Mouse (Mus musculus): Measurements from ENCODE around the gene Tmem117. TPM values are rescaled to one million over a fixed set of nuclear protein-coding genes. Genes with fewer than 3 reads are reported as not detected.

Tmem117 gene
- polyA plus RNA-seq, 1 experiment from 2014 or later = 5.6 TPM

GRCm38 (mm10) chr15:95135926-95136609, 507.0 kb downstream of the Tmem117 start:
- Histone ChIP-seq H3K4me3 (ENCODE audit: low read depth, low read length) (no peak overlapping the region), H3K4me2 (replicated peaks; ENCODE audit: low read depth) (no peak overlapping the region), H3K9me3 (ENCODE audit: control insufficient read depth, low read length) (no peaks in the 10 kb centered on the region), H3K9ac (ENCODE audit: low read length) (no peak overlapping the region), H3K27me3 (ENCODE audit: control insufficient read depth, insufficient read depth, low read length) (no peaks in the 10 kb centered on the region), H3K36me3 (ENCODE audit: control insufficient read depth, insufficient read depth, low read length) (no peaks in the 10 kb centered on the region), H3K27ac (replicated peaks) (no peak overlapping the region), H3K4me1 (replicated peaks; ENCODE audit: control insufficient read depth, insufficient read depth) (no peaks in the 10 kb centered on the region)
- no peak for TF ChIP-seq CTCF (IDR thresholded peaks at IDR 0.05; ENCODE audit: low read depth)
- no peak for TF ChIP-seq EP300 (optimal IDR thresholded peaks at IDR 0.05)
- 90% methylated on average over 17 of the region's 17 CpGs for WGBS
- DNase-seq (ENCODE audit: low spot score) (no peak), ATAC-seq (ENCODE audit: low FRiP score, low TSS enrichment) (no peak)

- WGBS = 80% methylated on average over 10 of the region's 10 CpGs
- H3K9ac ChIP-seq (ENCODE audit: low read length) = no peak overlapping the region
- no peak for DNase-seq (ENCODE audit: low spot score)
- H3K27ac ChIP-seq (replicated peaks) = no peak overlapping the region
- no peak overlapping the region for H3K4me3 ChIP-seq (ENCODE audit: low read depth, low read length)
- no peak for TF ChIP-seq EP300 (optimal IDR thresholded peaks at IDR 0.05)
- no peak for TF ChIP-seq CTCF (IDR thresholded peaks at IDR 0.05; ENCODE audit: low read depth)
- ATAC-seq (ENCODE audit: low FRiP score, low TSS enrichment) = no peak
- H3K27me3 ChIP-seq (ENCODE audit: control insufficient read depth, insufficient read depth, low read length) = no peaks in the 10 kb centered on the region
- H3K4me1 ChIP-seq (replicated peaks; ENCODE audit: control insufficient read depth, insufficient read depth) = no peaks in the 10 kb centered on the region
- H3K36me3 ChIP-seq (ENCODE audit: control insufficient read depth, insufficient read depth, low read length) = no peaks in the 10 kb centered on the region
- H3K9me3 ChIP-seq (ENCODE audit: control insufficient read depth, low read length) = no peaks in the 10 kb centered on the region
- H3K4me2 ChIP-seq (replicated peaks; ENCODE audit: low read depth) = no peak overlapping the region
Measured at GRCm38 (mm10) chr15:95137018-95137810, 508.2 kb downstream of the Tmem117 start.

GRCm38 (mm10) chr15:95138709-95139409, 509.8 kb downstream of the Tmem117 start:
- ATAC-seq (ENCODE audit: low FRiP score, low TSS enrichment) = no peak
- no peak overlapping the region for H3K4me3 ChIP-seq (ENCODE audit: low read depth, low read length)
- TF ChIP-seq EP300 (optimal IDR thresholded peaks at IDR 0.05) (no peak), CTCF (IDR thresholded peaks at IDR 0.05; ENCODE audit: low read depth) (no peak)
- no peak for DNase-seq (ENCODE audit: low spot score)
- WGBS = 50% methylated on average over 12 of the region's 12 CpGs
- no peaks in the 10 kb centered on the region for H3K27me3 ChIP-seq (ENCODE audit: control insufficient read depth, insufficient read depth, low read length)
- H3K27ac ChIP-seq (replicated peaks) = no peak overlapping the region
- H3K9ac ChIP-seq (ENCODE audit: low read length) = no peak overlapping the region
- H3K4me2 ChIP-seq (replicated peaks; ENCODE audit: low read depth) = no peak overlapping the region
- no peaks in the 10 kb centered on the region for H3K36me3 ChIP-seq (ENCODE audit: control insufficient read depth, insufficient read depth, low read length)
- H3K9me3 ChIP-seq (ENCODE audit: control insufficient read depth, low read length) = no peaks in the 10 kb centered on the region
- no peaks in the 10 kb centered on the region for H3K4me1 ChIP-seq (replicated peaks; ENCODE audit: control insufficient read depth, insufficient read depth)

GRCm38 (mm10) chr15:95144131-95144530, 515.1 kb downstream of the Tmem117 start:
- H3K4me2 ChIP-seq (replicated peaks; ENCODE audit: low read depth) = no peak overlapping the region
- no peak overlapping the region for H3K4me3 ChIP-seq (ENCODE audit: low read depth, low read length)
- H3K9ac ChIP-seq (ENCODE audit: low read length) = no peak overlapping the region
- no peak for ATAC-seq (ENCODE audit: low FRiP score, low TSS enrichment)
- H3K27me3 ChIP-seq (ENCODE audit: control insufficient read depth, insufficient read depth, low read length) = no peaks in the 10 kb centered on the region
- H3K27ac ChIP-seq (replicated peaks) = no peak overlapping the region
- H3K4me1 ChIP-seq (replicated peaks; ENCODE audit: control insufficient read depth, insufficient read depth) = no peaks in the 10 kb centered on the region
- H3K36me3 ChIP-seq (ENCODE audit: control insufficient read depth, insufficient read depth, low read length) = no peaks in the 10 kb centered on the region
- no peak for DNase-seq (ENCODE audit: low spot score)
- H3K9me3 ChIP-seq (ENCODE audit: control insufficient read depth, low read length) = no peaks in the 10 kb centered on the region
- WGBS = 32% methylated on average over 2 of the region's 2 CpGs
- TF ChIP-seq CTCF (IDR thresholded peaks at IDR 0.05; ENCODE audit: low read depth) = no peak

DNA sequence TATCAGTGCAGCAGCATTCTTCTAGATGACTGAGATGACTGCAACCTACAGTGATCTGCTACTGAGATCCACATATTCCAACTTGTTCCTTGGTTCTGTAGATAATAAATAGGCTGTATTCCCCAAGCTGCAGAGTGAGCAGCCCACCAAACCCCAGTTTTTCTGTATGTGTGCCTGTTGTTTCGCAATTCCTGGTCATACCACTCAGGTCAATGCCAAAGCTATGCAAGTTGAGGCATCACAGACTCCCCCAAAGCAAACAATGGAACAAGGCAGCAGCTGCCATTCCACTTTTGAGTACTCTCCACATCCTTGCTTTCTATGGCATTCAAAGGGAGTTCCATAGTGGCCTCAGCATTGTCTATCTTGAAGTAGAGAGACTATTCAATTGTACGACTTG, 516.1 kb downstream of the Tmem117 start:
- Histone ChIP-seq H3K36me3 (ENCODE audit: control insufficient read depth, insufficient read depth, low read length) (no peaks in the 10 kb centered on the region), H3K27ac (replicated peaks) (no peak overlapping the region), H3K9ac (ENCODE audit: low read length) (no peak overlapping the region), H3K4me1 (replicated peaks; ENCODE audit: control insufficient read depth, insufficient read depth) (no peaks in the 10 kb centered on the region), H3K4me2 (replicated peaks; ENCODE audit: low read depth) (no peak overlapping the region), H3K27me3 (ENCODE audit: control insufficient read depth, insufficient read depth, low read length) (no peaks in the 10 kb centered on the region), H3K9me3 (ENCODE audit: control insufficient read depth, low read length) (no peaks in the 10 kb centered on the region), H3K4me3 (ENCODE audit: low read depth, low read length) (no peak overlapping the region)
- no peak for TF ChIP-seq CTCF (IDR thresholded peaks at IDR 0.05; ENCODE audit: low read depth)
- TF ChIP-seq EP300 (optimal IDR thresholded peaks at IDR 0.05) = no peak
- 72% methylated on average over 2 of the region's 2 CpGs for WGBS
- ATAC-seq (ENCODE audit: low FRiP score, low TSS enrichment) (no peak), DNase-seq (ENCODE audit: low spot score) (no peak)

Other genes with a start within 250 kb of the Tmem117 start
- gene Adamts20, start 163.8 kb upstream of the Tmem117 start, polyA plus RNA-seq (2015; fragmentation: Nextera tagmentation; extraction: Ambion mirVana) = 0.40 and 0.64 TPM in 2 replicates
- gene Pus7l, start 85.7 kb upstream of the Tmem117 start, polyA plus RNA-seq (2015; fragmentation: Nextera tagmentation; extraction: Ambion mirVana) = 3.5 and 3.6 TPM in 2 replicates
- gene Irak4, start 85.6 kb upstream of the Tmem117 start, polyA plus RNA-seq (2015; fragmentation: Nextera tagmentation; extraction: Ambion mirVana) = 9.2 and 9.4 TPM in 2 replicates
- 87.8 and 92.4 TPM in 2 replicates for gene Twf1, start 39.3 kb upstream of the Tmem117 start, polyA plus RNA-seq (2015; fragmentation: Nextera tagmentation; extraction: Ambion mirVana)

Data from stomach, postnatal 0 days (tissue).